Mouse (Mus musculus) right cerebral cortex, postnatal 14 days (tissue): ENCODE measurements around the gene Tenm2.
A peak's percentile ranks its signal among the peaks of the same experiment; 100 is the strongest.

ENCODE experiments used
- DNase-seq: peaks from one replicate; pipeline ENCODE4 v3.0.0; 2022

Gene Tenm2

GRCm38 (mm10) chr11:36096219-36096618 lies 1139.5 kb downstream of the Tenm2 start:
- DNase-seq, result peak; percentile 42

GRCm38 (mm10) chr11:36090210-36090609 lies 1145.6 kb downstream of the Tenm2 start:
- DNase-seq, result no peak

- no peak for DNase-seq
These were observed 1154.2 kb downstream of the Tenm2 start for GRCm38 (mm10) chr11:36081399-36082053.

- DNase-seq, result no peak
These were observed 1155.0 kb downstream of the Tenm2 start for GRCm38 (mm10) chr11:36080766-36081165.

GRCm38 (mm10) chr11:36078391-36078790 lies 1157.4 kb downstream of the Tenm2 start:
- no peak for DNase-seq

- no peak for DNase-seq
These were observed 1161.7 kb downstream of the Tenm2 start for GRCm38 (mm10) chr11:36074015-36074567.

GRCm38 (mm10) chr11:36073074-36073818 lies 1162.5 kb downstream of the Tenm2 start:
- DNase-seq, result peak; percentile 20

GRCm38 (mm10) chr11:36072646-36073045 lies 1163.1 kb downstream of the Tenm2 start:
- no peak for DNase-seq

- DNase-seq, result no peak
These were observed 1163.7 kb downstream of the Tenm2 start for GRCm38 (mm10) chr11:36072038-36072437.

GRCm38 (mm10) chr11:36059325-36059843 lies 1176.4 kb downstream of the Tenm2 start:
- DNase-seq, result no peak

GRCm38 (mm10) chr11:36056525-36056924 lies 1179.2 kb downstream of the Tenm2 start:
- DNase-seq, result no peak

GRCm38 (mm10) chr11:36054323-36054722 lies 1181.4 kb downstream of the Tenm2 start:
- DNase-seq, result no peak

GRCm38 (mm10) chr11:36053457-36053856 lies 1182.3 kb downstream of the Tenm2 start:
- DNase-seq, result no peak

GRCm38 (mm10) chr11:36052598-36052997 lies 1183.2 kb downstream of the Tenm2 start:
- DNase-seq, result no peak

- DNase-seq, result no peak
These were observed 1183.7 kb downstream of the Tenm2 start for GRCm38 (mm10) chr11:36052091-36052490.

- no peak for DNase-seq
These were observed 1186.2 kb downstream of the Tenm2 start for GRCm38 (mm10) chr11:36049547-36049946.

- peak; percentile 75 for DNase-seq
These were observed 1190.0 kb downstream of the Tenm2 start for GRCm38 (mm10) chr11:36045681-36046276.

- DNase-seq, result no peak
These were observed 1194.4 kb downstream of the Tenm2 start for GRCm38 (mm10) chr11:36041411-36041810.

- DNase-seq, result no peak
These were observed 1195.1 kb downstream of the Tenm2 start for GRCm38 (mm10) chr11:36040508-36041233.

GRCm38 (mm10) chr11:36039825-36040224 lies 1195.9 kb downstream of the Tenm2 start:
- DNase-seq, result no peak

GRCm38 (mm10) chr11:36038386-36038785 lies 1197.4 kb downstream of the Tenm2 start:
- DNase-seq, result no peak

- no peak for DNase-seq
These were observed 1198.5 kb downstream of the Tenm2 start for GRCm38 (mm10) chr11:36037311-36037710.
